Mouse (Mus musculus): ENCODE results near the gene Ube4b. TPM values are rescaled to one million over a fixed set of nuclear protein-coding genes. Genes with fewer than 3 reads are reported as not detected.
"Not testable (repeated sequence)": the region's sequence is repeated elsewhere in the genome, so short reads cannot be mapped to it uniquely, and the experiment has no call there.

The Ube4b gene
- total RNA-seq (2015) (31.7 and 41.1 TPM in 2 replicates), total RNA-seq (2017) (22.4 and 26.3 TPM in 2 replicates)

DNA sequence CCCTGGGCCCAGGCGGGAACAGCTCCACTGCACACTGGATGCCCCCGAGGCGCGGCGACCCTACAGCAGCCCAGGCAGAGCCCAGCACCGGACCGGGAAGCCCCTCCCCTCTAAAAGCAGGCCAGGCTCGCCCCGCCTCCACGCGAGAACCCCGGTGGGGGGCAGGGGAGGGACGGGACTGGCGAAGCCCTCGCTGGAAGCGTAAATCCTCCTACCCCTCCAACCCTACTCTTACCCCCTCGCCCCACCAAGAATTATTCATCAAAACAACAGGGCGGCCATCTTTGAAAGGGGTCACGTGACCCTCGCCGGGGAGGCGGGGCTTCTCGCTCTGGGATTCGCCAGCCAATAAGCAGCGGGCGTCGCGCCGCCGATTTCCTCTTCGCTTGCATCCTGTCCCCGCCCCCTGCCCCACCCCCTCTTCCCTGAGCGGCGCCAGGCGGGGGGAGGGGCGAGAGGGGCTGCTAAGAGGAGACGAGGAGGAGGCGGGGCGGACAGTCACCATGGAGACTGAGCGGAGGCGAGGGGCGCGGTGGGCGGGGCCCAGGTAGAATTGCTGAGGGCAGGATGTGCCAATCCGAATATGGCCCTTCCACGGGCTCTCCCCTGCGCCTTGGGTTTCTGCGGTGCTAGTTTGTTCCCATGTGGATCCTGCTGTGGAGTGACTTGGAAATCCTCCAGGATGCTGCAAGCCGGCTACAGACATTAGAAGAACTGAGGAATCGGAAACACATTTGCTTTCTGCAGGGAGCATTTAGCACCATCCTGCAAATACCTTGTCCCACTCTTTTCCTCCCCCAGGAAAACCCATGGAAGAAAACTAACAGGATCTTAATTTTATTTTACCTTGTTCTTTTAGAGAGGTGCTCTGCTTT lies at the start of gene Ube4b:
Gene Ube4b, minus strand, starts transcription at position 425 of the 875 bp plus-strand sequence.
- peak; percentile 93 for ATAC-seq (ENCODE audit: poor library complexity, severe bottlenecking)

DNA sequence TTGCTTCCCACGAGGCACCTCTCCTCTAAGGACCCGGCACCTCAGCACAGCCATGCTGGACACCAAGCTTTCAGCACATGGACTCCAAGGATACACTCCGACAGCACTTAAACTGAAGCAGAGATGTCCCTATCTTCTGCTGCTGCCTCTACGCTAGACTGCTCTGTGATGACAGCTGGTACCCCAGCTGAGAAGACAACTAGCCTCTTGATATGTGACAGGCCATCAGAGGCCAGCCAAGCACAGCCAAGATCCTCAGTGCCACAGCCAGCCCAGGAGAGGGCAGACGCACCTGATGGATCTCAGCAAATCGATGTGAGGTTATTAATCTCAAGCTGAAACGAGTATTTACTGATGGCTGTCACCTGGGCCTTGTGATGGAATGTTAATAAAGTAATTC lies 48.5 kb upstream of the Ube4b start:
- ATAC-seq (ENCODE audit: poor library complexity, severe bottlenecking) = no peak

DNA sequence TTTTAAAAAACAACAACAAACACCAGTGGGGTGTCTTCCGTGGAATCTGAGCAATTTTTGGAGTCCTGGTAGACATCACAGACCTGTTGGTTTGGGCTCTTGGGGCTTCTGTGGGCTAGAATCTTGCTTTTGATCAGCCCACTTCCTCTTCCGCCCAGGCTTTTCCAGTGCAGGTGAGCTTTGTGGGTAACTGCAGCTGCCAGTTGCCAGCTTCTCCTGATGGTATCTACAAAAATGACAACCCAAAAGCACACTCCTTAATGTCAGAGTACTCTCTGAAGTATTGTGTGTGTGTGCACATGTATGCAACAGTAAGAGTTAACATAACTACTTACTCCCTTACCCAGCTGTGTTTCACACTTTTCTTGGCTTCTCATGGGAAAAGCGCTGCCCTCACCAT lies 43.0 kb upstream of the Ube4b start:
- ATAC-seq (ENCODE audit: poor library complexity, severe bottlenecking) = peak; percentile 52; the same call in 1 of the 2 replicates

DNA sequence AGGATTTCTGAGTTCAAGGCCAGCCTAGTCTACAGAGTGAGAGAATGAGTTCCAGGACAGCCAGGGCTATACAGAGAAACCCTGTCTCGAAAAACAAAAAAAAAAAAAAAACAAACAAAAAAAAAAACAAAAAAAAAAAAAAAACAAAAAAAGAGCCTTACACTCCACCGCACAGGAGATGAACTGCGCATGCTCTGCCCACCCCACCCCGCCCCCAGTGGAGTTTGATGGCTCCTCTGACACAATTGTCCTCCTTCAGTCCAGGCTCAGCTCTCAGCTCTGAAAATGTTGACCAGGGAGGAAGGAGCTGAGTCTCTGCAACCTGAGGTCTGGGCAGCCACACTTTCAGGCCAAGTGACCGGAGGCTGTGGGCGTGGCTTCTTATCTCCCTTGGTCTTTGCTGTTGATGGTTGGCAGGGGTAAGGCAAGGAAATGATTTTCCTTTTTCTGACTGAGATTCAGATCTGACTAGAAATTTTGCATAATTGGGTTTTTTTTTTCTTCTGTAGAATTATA lies 36.9 kb upstream of the Ube4b start:
- ATAC-seq (ENCODE audit: poor library complexity, severe bottlenecking) = 0 out of 2 replicates have a peak, but pooled peaks have one; percentile 48

DNA sequence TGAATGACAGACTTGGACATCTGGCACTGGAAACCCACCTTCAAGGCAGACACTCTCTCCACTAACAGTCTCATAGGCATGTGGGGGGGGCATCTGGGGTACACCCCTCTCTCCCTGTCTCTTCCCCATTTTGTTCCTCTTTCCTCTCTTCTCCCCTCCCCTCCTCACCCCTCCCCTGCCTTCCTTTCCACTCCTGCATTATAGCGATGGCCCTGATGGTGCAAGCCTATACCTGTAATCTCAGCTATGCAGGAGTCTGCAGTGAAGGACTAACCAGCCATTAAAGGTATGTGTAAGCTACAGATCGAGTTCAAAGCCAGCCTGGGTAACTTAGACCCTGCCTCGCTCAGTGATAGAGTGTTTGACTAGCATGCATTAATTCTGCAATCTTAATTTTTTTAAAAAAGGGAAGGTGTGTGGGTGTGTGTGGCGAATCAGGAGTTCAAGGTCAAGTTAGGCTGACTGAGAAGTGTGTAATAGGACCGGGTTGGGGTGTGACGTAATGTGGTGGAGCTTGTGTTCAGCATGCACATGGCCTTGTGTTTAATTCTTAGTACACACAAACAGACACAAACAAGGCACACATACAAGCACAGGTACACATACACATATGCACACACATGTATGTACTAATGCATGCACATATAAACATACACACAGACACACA lies 35.9 kb upstream of the Ube4b start:
- ATAC-seq (ENCODE audit: poor library complexity, severe bottlenecking) = peak; percentile 44

DNA sequence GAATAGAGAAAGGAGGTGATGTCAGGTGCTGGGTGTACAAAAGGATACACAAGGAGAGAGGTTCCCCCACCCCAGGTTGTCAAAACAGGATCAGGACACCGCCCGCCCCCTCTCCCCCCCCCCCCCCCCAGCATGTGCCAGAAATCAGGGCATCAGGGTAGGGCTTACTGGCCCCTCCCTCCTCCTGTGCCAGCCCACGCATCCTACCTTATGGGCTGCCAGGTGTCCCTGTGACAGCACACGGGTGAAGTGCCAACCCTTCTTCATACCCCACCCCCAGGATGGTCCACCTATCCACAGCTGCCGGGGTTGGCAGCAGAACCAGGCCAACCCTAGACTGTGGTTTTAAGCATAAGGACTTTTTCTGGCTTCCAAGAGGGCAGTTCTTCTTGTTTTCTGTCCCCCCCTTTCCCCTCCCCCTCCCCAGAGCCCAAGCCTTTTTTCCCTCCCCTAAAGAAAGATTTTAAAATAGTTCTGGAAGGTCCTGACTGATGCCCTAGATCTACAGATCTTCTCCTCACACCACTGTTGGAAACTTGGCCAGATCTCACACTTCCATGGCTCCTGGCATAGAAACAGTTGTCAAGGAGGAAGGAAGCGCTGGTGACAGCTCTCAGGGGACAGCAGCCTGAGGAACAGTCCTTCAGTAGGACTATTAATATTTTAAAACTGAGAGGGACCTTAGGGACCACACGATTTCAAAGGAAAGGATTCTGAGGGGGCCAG lies 35.2 kb upstream of the Ube4b start:
- no peak for ATAC-seq (ENCODE audit: poor library complexity, severe bottlenecking)

DNA sequence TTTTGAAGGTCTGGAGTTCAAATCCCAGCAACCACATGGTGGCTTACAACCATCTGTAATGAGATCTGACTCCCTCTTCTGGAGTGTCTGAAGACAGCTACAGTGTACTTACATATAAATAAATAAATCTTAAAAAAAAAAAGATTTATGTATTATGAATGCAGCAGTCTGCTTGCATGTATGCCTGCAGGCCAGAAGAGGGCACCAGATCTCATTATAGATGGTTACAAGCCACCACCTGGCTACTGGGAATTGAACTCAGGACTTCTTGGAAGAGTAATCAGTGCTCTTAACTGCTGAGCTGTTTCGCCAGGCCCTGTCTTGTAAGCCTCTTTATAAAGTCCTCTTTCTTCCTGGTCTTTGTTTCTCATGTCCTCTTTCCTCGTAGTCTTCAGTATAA lies 33.9 kb upstream of the Ube4b start:
- not testable (repeated sequence) for ATAC-seq (ENCODE audit: poor library complexity, severe bottlenecking)

DNA sequence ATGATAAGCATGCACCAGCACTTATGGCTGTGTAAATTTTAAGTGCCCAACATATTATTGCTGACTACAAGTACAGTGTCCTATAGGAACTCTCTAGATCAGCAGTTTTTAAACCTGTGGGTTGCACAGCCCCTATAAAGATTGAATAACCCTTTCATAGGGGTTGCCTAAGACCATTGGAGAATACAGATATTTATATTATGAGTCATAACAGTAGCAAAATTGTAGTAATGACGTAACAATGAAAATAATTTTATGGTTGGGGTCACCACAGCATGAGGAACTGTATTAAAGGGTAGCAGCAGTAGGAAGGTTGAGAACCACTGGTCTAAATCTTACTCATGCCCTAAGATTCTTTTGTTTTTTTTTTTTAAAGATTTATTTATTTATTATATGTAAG lies 32.9 kb upstream of the Ube4b start:
- no peak for ATAC-seq (ENCODE audit: poor library complexity, severe bottlenecking)

DNA sequence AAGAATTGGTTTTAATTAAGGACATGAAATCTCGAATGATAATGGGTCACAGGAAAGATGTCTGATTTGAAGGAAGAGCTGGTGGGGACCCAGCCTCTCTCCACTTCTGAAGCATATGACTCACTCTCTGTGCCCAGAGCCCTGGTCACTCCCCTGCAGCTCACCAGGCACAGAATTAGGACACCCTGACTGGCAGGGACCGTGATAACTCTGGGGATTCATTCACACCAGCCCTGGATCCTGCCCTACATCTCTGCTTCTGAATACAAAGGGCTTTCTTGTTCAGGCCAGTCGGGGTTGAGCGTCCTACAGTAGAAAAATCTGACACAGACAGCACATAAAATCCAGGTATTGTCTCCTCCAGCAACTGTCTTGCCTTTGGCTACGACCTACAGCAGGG lies 32.0 kb upstream of the Ube4b start:
- ATAC-seq (ENCODE audit: poor library complexity, severe bottlenecking) = no peak

DNA sequence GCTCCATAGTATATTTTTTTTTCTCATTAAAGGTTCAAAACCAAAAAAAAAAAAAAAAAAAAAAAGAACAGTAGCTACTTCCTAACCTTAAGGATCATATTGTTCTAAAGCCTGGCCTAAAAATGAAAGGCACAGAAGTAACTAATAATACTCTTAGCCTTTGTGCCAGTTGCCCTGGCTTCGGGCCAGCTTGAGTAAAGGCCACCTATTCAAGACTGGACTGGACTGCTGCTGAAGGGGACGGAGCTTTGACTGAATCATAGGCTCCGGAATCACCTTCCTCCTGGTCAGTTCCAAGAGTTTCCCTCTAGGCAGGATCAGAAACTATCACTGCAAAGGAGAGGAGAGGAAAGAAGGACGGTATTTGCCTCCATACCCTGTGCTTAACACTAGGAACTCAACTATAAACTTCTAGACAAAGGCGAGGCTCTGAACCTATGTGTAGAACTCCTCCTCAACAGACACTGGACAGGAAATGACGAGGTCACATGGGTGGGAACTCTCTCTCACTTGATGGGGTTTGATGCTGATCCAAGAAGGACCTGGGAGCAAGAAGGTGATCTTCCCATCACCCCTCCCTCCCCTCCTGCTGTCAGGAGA lies 31.4 kb upstream of the Ube4b start:
- no peak for ATAC-seq (ENCODE audit: poor library complexity, severe bottlenecking)

DNA sequence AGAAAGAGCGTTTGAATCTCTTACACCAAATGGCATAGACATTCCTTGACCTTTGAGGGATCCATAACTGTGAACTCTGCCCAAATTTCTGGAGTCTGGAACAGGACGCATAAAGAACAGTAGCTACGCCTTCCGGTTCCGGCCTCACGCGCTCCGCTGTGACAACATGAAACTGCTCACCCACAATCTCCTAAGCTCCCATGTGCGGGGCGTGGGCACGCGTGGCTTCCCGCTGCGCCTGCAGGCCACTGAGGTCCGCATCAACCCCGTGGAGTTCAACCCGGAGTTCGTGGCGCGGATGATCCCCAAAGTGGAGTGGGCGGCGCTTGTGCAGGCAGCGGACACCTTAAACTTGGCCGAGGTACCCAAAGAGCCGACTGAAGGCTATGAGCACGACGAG lies 30.6 kb upstream of the Ube4b start:
- ATAC-seq (ENCODE audit: poor library complexity, severe bottlenecking) = peak; percentile 84

DNA sequence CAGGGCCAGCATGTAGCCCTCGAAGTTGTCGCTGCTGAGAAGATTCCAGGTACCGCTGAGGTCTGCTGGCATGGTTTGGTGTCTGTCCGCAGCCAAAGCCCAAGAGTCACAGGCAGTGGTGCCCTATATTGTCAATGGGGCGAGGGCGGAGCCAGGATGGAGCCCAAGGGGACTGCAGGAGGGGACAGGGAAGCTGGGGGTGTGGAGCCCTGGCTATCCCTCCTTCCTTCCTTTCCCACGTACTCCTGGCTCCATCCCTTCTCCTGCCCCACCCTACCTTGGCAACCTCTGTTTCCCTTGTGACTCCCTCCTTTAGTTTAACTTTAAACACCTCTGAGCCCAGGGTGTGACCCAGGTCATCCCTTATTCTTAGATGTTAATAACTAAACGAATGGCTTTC lies 28.3 kb upstream of the Ube4b start, which contains the start of gene Rbp7:
Gene Rbp7, minus strand, starts transcription at position 100 of the 400 bp plus-strand sequence.
- ATAC-seq (ENCODE audit: poor library complexity, severe bottlenecking) = no peak

DNA sequence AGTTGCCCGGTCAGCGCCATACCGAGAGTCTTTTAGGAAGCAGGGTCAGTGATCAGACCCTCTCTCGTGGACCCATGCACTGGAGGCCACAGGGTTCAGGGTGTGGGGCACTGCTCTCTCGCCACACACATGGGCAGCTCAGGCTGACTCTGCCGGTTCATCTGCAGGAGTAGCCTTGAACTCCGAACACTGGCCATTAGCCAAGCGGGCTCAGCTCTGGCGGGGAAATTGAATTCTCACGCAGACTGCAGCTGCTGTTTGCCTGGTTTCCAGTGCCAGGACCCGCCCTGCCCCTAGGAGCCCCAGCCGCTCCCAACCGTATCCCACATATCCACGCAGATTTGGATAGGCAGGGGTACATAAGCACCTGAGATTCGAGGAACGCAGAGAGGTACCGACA lies 27.7 kb upstream of the Ube4b start:
- ATAC-seq (ENCODE audit: poor library complexity, severe bottlenecking) = no peak

DNA sequence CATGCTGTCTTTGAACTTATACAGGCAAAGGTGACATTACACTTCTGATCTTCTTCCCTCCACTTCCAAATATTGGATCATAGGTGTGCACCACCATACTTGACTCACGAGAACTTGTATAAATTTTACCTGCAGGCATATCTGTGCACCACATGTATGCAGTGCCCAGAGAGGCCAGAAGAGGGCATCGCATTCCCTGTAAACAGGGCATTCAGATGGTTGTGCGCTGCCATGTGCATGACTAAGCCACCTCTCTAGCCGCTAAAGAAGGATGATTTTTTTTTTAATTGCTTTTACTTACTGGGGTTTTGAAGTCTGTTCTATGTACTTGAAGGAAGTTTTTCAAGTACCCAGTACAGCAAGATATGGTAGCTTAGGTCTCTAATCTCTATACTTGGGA lies 27.1 kb upstream of the Ube4b start:
- peak; percentile 45 for ATAC-seq (ENCODE audit: poor library complexity, severe bottlenecking)

DNA sequence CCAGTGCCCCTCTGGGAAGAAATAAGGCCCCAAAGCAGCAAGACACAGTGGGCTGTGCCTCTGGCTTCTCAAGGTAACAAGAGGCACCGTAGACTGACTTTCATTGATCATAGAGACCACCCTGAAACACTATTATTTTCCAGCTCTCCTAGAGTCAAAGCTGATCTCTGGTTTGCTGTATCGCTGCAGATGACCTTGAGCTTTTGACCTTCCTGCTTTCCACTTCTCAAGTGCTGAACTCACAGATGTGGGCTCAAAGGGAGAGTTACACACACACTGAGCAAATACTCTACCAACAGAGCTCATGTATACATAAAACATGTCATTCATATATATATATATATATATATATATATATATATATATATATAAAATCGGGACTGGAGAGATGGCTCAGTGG lies 24.1 kb upstream of the Ube4b start:
- no peak for ATAC-seq (ENCODE audit: poor library complexity, severe bottlenecking)

DNA sequence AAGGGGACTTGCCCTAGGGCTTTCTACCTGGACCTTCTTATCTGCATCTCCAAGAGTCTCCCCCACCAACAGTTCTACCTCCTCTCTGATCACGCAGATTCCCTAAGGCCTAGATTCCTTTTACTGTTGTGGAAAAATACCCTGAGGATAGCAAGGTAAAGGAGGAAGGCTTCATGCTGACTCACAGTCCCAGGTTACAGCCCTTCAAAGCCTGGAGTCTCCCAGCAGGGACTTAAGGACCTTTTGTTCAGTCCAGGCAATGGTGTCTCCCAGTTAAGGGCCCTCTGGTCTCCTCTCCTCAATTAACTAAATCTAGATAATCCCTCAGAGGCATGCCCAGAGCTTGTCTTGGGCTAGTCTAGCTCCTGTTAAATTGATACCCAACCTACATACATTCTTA lies 19.8 kb upstream of the Ube4b start:
- no peak for ATAC-seq (ENCODE audit: poor library complexity, severe bottlenecking)

DNA sequence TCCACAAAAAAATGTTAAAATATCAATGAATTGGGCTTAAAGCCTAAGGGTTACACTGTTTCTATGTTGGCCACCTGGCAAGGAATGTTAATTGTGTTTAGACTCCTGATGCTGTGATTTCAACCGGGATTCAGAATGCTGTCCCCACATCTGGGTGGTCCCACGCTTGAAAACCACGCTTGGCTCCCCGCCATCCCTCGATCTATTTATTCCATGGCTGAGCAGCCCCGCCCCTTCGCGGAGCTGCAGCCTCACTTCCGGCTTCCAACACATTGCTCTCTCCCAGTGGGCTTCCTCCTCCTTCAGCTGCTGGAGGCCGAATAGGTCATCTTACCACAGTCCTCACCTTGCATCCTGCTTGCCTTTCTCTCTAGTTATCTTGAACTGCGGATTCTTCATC lies 19.3 kb upstream of the Ube4b start:
- peak; percentile 44 for ATAC-seq (ENCODE audit: poor library complexity, severe bottlenecking)

DNA sequence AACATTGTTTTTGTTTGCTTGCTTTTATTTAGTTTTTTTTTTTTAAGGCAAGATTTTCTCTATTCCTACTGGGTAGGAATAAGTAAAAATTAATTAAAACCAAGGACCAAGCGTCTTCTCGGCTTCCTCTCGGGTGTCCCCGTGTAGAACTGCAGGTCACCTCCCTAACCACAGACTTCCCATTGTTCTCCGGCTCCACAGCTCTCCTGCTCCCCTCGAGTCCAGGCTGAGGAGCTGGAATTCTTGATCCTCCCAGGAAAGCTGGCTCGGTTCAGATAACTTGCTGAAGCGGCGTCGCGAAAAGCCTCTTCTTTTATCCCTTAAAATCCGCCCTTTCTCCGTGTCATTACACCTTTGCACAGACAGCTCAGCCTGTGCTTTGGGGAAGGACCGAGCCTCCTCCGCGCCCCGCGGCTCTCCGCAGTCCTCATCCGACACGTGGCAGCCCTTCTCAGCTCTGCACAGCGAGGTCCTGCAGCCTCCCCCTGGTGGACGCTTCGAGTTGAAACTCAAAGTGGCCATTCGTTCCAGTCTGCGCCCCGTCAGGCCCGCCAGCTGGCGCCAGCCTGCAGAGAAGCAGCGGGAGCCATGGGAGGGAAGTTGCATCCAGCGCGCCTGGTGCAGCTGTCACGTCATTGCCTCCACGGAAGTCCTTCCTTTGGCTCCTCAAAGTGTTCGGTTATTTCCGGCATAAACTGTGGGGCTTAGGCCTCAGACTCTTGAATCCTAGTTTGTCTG lies 18.6 kb upstream of the Ube4b start:
- peak; percentile 99 for ATAC-seq (ENCODE audit: poor library complexity, severe bottlenecking)

DNA sequence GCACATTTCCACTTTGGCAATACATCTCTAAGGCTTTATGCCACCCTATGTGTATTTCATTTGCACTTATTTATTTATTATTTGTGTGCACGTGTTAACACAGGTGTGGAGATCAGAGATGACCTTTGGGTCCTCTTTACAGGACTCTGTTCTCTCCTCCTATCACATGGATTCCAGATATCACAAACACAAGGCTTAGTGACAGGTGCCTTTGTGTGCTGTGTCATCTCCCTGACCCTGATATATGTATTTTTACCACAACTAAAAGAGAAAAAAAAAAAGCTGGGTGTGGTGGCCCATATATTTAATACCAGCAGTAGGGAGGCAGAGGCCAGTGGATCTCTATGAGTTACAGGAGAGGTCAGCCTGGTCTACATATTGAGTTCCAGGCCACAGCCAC lies 17.9 kb upstream of the Ube4b start:
- no peak for ATAC-seq (ENCODE audit: poor library complexity, severe bottlenecking)

DNA sequence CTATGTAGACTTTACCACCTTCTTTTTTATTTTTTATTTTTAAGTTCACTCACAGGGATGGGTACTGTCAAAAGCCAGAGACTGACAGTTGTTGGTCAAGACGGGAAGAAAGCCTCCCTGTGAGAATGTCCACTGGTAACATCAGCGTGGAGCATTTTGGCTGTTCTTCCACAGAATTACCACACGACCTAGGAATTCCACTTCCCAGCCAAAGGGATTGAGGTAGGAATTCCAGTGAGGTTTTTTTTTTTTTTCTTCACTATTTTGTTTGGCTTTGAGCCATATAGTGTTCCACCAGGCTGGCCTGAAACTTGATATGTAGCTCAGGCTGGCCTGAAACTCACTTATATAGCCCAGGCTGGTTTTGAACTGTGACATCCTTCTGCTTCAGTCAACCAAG lies 15.9 kb upstream of the Ube4b start:
- no peak for ATAC-seq (ENCODE audit: poor library complexity, severe bottlenecking)

All from megakaryocyte, adult 5-6 weeks (primary cell).